Mouse (Mus musculus) liver, adult 2 months (tissue): ENCODE results near the gene Edf1.

Experiments
- CTCF ChIP-seq: fragments of 200-500 bp; IDR thresholded peaks from 2 replicates; pipeline ENCODE4 v1.5.1; 2011; ENCODE audit warnings: low read depth, low read length, control low read depth
- POLR2A ChIP-seq: fragments of 200-500 bp; IDR thresholded peaks from 2 replicates; pipeline ENCODE4 v1.6.1; 2011; ENCODE audit warnings: low read length, control low read depth; ENCODE audit not compliant: insufficient read depth; ENCODE audit errors: extremely low read depth

DNA sequence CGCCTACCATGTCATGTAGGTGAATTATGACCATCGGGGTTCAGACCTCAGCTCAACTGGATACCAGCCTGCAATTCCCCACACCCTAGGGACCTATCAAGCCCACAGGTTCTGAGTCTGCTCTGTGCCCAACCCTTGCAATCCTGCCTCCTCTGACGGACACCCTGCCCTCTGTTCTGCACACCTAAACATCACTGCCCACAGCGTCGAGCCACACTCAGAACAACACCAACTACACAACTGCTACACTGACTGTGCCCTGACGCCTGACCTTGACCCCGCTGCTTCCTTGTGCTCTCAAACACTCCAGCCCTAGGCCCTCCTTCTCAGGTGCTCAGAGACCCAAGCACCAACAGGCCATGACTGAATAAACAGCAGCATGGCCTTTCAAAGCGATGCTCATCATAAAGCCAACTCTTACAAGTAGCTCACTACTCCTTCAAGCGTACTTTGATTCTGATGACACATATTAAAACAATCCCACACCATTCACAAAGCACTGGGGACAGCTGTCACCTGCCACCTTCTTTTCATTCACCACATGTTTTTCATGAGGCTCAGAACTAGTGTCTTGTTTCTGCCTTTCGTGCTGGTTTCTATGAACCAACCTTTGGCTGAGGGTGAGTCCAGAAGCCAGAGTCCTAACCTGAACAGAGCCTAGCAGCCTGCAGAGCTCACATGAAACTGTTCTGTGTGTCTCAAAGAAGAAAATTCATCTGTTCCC lies 15.8 kb upstream of the Edf1 start:
- TF ChIP-seq CTCF (no peak), POLR2A (no peak)
